Mouse (Mus musculus) T-cell, adult 2 months (primary cell): Measurements from ENCODE around the gene Agmo.

Source experiments
- DNase-seq: peaks from one replicate; pipeline ENCODE4 v3.0.0; 2022; ENCODE audit warnings: low spot score

Gene Agmo

DNA sequence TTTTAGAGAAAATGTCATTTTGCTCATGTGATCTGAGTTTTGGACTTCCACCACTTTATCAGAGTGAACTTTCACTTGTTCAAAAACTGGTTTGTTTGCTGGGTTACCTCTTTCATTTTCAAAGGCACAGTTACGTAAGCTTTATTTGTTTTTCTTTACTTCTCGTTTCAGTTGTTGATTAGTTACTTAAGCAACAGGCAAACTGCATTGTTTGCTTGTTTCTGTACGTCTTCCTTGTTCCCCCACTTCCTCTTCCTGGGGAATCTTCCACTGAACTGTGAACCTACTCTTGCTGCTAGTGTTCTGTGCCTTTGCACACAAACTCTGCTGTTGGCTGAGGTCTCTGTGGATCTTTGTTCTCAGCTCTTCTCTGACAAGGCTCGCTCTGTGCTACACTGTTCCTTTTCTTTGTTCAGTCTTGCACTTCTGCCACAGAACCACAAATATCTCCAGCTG, at the start of gene Agmo:
Agmo (plus strand) TSS at position 76 of the 456 bp plus-strand sequence.
- no peak for DNase-seq

DNA sequence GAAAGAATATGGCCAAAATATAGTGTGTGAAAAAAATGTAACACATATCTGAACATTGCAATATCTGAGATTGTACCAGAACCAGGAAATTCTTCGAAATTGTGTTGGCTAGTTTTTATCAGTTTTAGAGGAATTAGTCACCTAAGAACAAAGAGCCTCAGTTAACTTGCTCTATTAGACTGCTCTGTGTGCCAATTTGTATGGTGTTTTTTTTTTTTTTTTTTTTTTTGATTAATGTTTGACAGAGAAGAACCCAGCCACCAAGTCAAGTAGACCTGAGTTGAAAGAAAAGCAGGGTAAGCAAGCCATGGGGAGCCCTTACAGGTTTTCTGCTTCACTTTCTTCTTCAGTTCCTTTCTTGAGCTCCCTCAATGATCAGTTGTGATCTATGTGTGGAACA, 10.3 kb upstream of the Agmo start:
- no peak for DNase-seq

DNA sequence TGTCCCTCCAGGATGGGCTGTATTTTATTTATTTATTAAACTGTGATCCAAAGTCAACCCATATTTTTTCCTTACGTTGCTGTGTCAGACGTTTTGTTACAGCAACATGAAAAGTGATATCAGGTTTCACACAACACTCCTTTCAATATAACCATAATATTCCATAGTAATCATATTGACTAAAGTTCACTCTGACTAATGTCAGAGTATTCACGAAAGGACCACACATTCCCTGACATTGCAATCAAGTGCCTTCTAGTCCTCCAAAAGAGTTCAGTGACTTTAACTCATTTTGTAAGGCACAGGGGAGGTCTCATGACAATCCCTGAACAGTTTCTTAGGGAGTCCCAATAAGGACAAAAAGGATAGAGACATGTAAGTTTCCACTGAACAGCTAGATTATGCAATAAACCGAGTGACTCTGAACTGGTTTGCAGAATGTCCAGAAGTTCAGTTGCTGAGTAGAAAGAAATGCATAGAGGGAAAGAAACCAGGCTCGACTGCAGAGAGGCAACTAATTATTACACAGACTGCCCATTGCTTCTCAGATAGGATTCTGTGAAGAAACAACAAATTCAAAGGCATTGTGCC, 371 bp upstream of the Agmo start:
- no peak for DNase-seq

DNA sequence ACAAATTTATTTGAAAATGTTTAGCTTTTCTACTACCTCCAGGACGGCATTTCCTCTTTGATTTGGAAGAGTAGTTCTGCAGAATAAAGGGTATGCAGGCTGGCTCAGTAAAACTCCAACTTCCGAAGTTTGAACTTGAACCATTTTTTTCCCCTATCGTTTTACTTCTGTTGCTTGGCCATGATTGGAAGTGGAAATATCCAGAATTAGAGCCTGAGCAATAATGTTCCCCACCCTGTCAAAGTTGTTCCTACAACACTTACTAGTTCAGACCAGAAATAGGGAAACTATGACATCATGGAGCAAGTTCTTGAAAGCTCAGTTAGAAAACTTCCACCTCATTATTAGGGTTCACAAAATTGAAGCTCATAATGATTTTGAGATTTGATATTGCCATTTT, 1.0 kb downstream of the Agmo start:
- DNase-seq, result no peak

DNA sequence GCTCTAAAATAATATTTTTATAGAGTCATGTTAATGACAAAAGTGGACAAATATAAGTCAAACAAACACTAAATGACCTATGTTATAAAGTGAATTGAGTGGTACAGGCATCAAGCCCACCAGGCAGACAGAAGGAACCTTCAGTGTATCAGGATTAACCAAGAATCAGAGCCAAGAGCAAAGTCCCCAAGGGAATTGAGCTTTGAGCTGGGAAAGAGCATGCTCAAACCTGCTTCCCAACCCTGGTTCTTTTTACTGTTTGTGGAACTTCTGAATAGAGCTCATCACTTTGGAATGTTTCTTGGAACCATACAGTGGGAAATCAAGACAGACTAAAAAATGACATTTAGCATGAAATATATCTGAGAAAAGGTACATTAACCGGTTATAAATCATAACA, 3.4 kb downstream of the Agmo start:
- no peak for DNase-seq

DNA sequence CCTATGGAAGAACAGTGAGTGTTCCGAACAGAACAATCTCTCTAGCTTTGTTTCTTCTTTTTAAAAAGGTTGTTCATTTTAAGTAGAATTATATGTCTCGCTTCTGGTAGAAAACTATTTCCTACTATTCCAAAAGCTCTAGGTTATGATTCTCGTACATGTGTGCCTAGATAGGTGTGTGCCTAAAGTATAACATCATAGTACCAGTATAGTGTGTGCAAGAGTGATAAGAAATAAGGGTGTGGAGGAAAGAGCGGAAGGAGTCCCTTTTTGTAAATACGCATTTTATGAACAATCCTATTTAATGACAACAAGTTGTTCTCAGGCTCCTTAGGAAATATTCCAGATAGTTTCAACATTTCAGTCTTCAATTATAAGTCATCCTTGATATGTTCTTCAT, 10.2 kb downstream of the Agmo start:
- no peak for DNase-seq

DNA sequence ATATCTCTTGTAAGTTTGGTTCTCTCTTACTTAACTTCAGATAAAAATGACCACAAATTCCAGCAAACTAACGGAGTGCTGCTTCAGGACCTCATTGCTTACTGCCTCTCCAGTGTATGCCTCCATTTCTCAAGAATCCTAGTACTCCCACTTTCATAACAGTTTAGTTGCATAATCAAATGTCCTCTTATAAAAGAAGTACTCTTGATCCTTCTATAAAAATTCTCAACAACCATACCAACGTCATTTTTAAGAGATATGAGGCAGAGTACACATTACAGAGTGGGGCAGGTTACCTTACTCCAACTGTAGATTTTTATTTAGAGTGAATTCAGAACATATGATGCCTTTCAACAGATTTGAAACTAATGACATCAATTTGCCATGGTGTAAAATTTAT, 15.7 kb downstream of the Agmo start:
- no peak for DNase-seq

DNA sequence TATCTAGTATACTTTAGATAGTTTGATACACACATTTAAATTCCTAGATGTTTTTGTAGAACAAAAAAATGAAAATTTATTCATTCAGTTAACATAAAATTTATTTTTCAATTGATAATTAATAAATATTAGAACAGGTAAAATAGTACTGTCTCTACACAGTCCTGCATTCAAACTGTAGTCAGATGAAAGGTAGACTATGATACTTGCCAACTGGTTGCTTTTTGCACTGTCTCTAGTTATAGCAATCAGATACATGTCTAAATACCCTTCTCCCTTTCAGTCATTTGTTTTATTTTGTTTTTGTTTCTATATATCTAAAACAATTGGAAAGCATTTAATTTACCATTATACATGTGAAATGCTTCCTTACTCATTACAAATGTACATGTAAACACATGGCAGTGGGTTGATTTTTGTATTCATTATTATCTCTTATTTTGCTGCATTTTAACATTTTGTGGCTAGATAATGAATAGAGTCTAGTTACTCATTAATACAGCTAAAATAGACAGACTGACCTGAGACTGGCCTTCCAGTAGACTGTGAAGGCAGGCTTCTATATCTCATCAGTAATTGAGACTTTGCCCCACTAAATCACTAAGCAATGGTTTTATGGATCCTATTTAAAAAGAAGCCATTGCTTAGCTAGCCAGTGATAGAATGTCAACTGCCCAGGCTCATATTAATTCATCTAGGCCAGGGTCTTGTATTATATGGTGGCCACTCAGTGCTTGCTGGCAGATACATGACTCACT, 18.5 kb downstream of the Agmo start:
- DNase-seq, result no peak

DNA sequence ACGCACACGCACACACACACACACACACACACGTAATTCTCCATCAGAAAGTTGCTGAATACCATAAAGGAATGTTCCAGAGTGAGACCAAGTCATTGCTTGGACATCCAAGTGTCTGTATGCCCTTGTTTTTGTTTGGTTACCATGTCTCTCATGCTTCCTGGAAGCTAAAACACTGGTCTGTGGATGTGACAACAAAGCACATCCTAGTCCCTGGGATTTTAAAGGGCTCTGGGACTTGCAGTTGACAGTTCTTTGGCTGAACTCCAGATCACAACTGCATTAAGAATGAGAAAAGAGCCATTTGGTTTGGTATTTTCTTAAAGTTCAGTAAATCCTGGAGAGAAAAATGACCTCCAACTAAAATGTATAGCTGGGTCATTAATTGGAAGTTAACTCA, 22.2 kb downstream of the Agmo start:
- no peak for DNase-seq

DNA sequence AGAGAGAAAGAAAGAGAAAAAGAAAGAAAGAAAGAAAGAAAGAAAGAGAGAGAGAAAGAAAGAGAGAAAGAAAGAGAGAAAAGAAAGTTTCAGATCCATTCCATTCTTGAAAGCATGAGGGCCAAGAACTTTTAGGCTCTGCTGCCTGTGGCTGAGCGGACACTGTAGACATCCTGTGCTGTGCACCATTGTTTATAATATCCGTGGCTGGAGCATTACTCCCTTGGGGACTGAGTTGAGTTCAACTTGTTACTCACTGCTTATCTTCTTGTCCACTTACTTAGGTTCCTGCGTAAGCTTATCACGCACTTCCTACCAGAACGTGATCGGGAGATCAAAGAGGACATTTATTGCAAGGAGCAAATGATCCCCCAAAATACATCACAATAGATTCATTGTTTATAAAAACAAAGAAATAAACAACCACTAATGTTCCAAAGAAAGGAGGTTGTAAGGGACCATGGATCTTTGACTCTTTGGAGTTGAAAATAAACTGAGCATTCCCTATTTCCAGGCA, 27.3 kb downstream of the Agmo start:
- DNase-seq, result no peak

DNA sequence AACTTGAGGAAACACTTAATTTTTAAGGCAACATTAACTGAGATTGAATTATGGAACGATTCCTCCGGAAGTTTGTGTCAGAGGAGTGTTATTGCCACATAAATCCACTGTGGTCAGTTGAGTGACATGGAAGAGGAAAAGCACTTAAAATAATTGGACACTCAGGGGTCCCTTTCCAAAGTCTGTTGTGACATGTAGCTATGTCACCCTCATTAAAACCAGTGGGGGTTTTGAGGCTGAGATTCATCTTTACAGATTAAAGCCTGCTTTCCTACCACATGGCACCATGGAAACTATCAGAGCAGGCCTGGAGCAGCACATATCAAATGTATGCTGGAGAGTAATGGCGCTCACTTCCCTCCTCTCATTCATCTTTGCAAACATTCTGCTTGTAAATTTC, 31.2 kb downstream of the Agmo start:
- DNase-seq, result no peak

DNA sequence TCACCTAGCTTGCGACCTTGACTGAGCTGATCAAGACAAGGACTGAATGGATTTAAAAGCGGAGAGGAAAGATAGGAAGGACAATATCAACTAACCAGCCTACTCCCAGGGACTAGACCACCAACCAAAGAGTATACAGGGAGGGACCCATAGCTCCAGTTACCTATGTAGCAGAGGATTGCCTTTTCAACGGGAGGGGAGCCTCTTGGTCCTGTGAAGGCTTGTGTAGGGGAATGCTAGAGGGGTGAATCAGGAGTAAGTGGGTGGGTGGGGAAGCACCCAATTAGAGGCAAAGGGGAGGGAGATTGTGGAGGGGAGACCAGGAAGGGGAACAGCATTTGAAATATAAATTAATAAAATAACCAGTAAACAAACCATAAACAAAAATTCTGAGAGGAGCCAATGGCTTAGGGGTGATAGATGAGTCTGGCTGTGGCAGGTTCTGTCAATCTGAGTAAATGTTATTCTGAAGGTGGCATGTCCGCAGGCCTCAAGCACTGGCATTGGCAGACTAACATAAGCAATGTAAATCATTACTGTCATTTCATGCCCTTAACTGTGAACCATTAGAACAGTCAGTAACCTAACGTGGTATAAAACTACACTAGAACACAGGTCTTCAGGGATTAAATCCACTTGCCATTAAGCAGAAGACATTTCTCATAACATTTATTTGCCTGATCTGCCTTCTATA, 32.7 kb downstream of the Agmo start:
- DNase-seq, result no peak

DNA sequence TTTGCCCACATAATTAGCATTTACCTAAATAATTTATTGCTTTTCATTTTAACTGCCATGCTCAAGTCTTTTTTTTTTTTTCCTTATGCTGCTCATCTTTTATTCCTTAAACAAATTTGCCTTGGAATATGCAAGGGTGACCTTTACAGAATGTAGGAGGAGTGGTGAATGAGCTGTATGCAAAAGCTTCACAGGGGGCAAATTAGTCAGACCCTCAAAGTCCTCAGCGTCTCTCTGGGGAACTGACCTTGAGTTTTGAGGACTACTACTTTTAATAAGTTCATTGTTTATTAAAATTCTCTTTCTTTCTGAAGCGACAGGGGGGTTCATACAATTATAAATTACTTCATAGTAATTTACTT, 33.2 kb downstream of the Agmo start:
- no peak for DNase-seq

DNA sequence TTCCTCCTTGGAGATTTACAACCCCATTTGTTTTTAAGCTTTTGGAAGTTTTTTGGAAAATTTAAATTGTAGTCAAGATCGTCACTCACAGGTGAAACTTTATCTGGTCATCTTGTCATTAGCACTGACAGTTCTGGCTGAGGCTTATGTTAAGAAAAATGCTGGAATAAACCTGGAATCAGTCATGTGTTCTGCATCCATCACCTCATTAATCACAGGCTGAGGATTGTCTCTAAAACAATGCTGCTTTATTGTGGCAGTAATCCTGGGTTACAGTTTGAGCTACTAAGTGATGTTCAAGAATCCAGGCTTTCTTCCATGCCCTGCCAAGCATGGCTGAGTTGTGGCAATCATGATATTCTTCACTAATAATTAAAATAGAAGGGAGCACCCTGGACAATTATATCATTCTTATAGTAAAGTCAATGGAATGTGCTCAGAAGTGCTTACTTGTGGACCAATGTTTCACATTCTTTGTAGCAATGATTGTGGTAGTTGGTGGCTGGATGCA, 65.6 kb downstream of the Agmo start:
- no peak for DNase-seq

DNA sequence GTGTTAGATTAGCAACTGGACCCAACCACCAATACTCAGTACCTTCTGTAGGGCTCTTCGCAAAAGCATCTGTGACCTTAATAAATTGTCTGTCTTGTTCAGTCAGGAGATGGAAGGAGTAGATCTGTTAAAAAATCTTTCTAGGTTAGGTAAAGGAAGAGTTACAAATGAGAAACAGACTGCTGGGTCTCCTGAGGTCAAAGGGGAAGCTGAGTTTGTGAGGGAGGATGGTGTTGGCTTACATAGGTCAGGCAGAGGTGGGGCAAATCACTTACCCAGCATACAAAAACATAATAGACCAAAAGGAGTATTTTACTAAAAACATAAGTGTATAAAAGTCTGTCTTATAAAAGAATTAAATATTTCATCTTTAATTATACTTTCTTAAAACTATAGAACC, 69.3 kb downstream of the Agmo start:
- no peak for DNase-seq

DNA sequence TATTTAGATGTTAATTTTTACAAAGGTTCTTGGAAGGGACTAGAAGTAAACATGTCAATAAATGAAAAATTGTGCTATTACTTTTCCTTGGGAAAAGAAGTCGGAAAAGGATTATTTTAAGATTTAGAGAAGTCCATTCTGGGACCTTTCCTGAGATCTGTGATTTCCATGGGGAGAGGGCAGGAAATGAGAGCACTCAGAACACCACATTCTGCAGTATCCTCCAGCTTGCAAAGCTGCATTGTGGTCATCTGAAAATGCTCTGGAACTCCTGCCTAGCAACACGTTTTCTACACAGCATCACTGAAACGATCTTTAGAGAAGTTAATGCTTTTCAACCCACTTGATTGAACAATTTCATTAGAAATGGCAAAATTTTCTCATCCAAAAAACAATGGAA, 81.4 kb downstream of the Agmo start:
- DNase-seq, result no peak

DNA sequence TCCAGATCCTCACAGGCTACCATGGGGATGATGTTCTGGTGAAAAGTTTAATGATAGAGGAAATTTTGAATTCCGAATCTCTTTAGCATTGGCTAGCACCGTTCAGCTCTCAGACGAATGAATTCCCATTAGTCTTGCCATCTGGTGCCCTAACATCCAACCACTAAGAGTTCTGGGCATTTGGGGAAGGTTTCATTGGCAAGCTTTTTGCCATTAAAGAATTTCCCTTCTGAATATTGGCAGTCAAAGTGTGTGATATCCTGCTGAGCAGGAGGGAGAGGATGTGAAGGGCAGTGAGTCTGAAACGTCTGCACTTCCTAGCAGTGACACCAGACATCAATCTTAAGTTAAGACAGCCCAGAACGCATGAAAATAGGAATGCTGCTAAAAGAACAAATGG, 93.5 kb downstream of the Agmo start:
- no peak for DNase-seq

DNA sequence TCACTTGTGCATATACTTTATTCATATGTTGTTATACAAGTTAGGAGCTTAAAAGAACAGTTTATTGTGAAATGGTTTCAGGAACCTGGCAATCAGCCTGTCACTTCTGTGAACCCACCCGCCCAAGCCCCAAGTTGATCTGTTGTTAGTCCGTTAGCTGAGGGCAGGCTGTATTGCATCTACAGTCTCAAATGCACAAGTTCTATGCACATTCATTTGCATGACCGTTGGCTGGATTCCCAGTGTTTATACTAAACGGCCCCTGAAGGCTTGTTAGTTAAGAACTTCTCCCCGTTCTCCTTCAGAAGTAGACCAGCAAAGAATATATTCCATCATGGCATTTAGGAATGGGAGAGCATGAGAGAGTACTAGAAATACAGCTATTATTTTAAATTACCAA, 102.8 kb downstream of the Agmo start:
- no peak for DNase-seq

DNA sequence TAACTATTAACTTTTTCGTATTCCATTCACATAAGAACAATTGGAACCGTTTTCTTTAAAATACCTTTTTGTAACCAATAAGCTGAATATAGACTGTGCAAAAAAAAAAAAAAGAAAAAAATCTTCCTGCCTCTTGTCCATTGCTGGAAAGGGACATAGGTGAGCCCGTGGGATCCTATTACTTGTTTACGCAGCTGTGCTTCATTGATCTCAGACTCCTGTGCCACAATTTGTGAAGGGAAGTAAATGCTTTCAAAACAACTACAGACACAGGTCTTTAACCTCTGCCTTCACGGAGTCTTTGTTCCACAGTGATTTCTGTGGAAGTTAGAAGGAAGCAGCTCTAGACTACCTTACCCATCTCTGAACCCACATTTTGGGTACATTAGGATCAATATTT, 104.3 kb downstream of the Agmo start:
- DNase-seq, result no peak

DNA sequence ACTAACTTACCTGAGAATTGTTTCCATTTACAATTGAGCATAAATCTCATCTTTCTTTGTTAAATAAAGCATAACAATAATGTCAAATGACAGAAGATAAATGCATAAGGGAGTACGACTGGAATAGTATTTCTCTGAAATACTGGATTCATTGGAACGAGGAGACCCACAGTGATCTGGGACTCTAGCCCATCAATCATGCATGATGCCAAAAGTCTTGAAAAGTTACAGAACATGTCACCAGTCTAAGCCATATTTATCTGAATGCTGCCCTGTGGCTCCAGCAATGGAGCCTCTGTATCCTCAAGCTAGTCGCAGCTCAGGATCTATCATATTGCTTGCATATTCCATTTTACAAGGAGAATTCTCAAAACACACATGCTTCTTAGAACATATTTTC, 150.9 kb downstream of the Agmo start:
- DNase-seq, result no peak

DNA sequence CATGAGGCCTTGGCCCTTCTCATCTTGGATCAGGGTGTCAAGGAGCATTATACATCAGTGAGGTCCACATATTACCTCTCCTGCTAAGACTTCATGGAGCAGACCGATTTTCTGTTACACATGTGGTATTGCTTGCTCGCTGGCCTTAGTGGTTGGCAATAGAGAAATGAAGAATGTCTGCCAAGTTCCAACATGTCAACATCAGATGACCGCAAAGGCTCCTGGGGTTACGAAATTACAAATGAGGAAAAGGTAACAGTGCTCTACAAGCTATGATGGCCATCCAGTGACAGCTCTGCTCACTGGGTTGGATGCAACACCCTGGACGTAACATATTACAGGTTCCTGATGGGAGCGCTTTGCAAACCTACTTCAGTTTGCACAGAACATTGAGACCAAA, 161.1 kb downstream of the Agmo start:
- DNase-seq, result no peak

DNA sequence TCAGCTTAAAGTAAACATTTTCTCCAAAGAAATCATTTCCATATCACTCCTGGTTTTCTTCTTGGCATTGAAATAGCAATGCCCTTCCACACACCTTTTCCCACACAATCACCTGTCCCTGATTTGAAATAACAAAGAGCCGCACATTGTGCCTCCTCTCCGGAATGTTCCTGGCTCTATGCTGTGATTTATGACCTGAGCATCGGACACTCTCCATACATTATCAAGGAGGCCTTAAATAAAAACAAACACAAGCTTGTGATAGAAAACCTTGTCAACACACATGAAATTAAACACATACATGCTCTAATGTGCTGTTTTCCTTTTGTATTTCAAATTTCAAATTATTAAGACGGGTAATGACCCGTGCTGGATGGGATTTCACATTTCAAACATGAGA, 184.9 kb downstream of the Agmo start:
- DNase-seq, result no peak

DNA sequence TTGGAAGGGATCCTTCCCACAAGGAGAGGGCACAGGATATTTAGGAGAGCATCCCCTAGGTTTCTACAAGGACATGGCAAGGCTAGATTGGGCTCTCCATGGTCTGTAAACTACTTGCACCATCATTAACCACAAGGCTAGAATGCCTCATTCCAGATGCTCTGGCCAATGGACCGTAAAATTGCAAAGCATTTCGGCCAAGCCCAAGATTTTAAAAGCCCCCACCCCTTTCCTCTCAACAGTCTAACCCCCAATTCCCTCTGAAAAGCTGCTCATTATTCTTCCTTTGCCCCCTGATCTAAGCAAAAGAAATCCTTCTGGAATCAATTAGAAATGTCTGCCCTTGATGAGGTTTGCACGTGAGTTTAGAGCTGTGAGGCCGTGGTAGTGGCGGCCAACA, 185.3 kb downstream of the Agmo start:
- DNase-seq, result no peak
